Mouse (Mus musculus) testis, postnatal 10 days (tissue): Measurements from ENCODE around the gene Apcs.

Experiments
- DNase-seq: peaks from one replicate; pipeline ENCODE4 v3.0.0; 2021; ENCODE audit warnings: low spot score

Apcs gene

GRCm38 (mm10) chr1:172894777-172895357 lies at the start of gene Apcs:
Gene Apcs (minus strand): TSS chr1:172895041.
- DNase-seq, result no peak

- no peak for DNase-seq
These were observed 37.4 kb upstream of the Apcs start for GRCm38 (mm10) chr1:172932197-172932596.

- no peak for DNase-seq
These were observed 23.6 kb upstream of the Apcs start for GRCm38 (mm10) chr1:172918450-172918849.

- no peak for DNase-seq
These were observed 22.3 kb upstream of the Apcs start for GRCm38 (mm10) chr1:172917115-172917514.

GRCm38 (mm10) chr1:172903313-172903712 lies 8.5 kb upstream of the Apcs start:
- DNase-seq, result no peak

GRCm38 (mm10) chr1:172895435-172895834 lies 594 bp upstream of the Apcs start:
- no peak for DNase-seq

- no peak for DNase-seq
These were observed 18.2 kb downstream of the Apcs start for GRCm38 (mm10) chr1:172876675-172877074.

- no peak for DNase-seq
These were observed 19.6 kb downstream of the Apcs start for GRCm38 (mm10) chr1:172875265-172875664.

- DNase-seq, result no peak
These were observed 46.7 kb downstream of the Apcs start for GRCm38 (mm10) chr1:172848171-172848570.

- DNase-seq, result no peak
These were observed 47.6 kb downstream of the Apcs start for GRCm38 (mm10) chr1:172847044-172847761.
